Mouse (Mus musculus): ENCODE measurements at regions not wholly inside any gene's neighbourhood (a gene's known extent, or its start where the extent isn't known, plus 50 kb on each side); places are given as distances from the start of the nearest gene placed in this dataset.

GRCm38 (mm10) chr14:61818365-61818764 lies 211.1 kb downstream of the Kcnrg start:
- no peak for DNase-seq (ENCODE audit: low spot score in 2 of 2)

- no peak for DNase-seq (ENCODE audit: low spot score in 2 of 2)
Measured at GRCm38 (mm10) chr14:61819251-61819650, 212.0 kb downstream of the Kcnrg start.

GRCm38 (mm10) chr14:61834291-61834936 lies 227.2 kb downstream of the Kcnrg start:
- DNase-seq (ENCODE audit: low spot score in 2 of 2) = no peak

- DNase-seq (ENCODE audit: low spot score in 2 of 2) = no peak
Measured at GRCm38 (mm10) chr14:61835729-61836128, 228.5 kb downstream of the Kcnrg start.

GRCm38 (mm10) chr14:61836231-61836630 lies 229.0 kb downstream of the Kcnrg start:
- DNase-seq (ENCODE audit: low spot score in 2 of 2) = no peak

GRCm38 (mm10) chr14:61836965-61837364 lies 229.7 kb downstream of the Kcnrg start:
- no peak for DNase-seq (ENCODE audit: low spot score in 2 of 2)

- no peak for DNase-seq (ENCODE audit: low spot score in 2 of 2)
Measured at GRCm38 (mm10) chr14:61837851-61838250, 230.6 kb downstream of the Kcnrg start.

- DNase-seq (ENCODE audit: low spot score in 2 of 2) = no peak
Measured at GRCm38 (mm10) chr14:61842476-61842875, 235.2 kb downstream of the Kcnrg start.

- DNase-seq (ENCODE audit: low spot score in 2 of 2) = no peak
Measured at GRCm38 (mm10) chr14:61846441-61846840, 239.2 kb downstream of the Kcnrg start.

GRCm38 (mm10) chr14:61850244-61850643 lies 243.0 kb downstream of the Kcnrg start:
- no peak for DNase-seq (ENCODE audit: low spot score in 2 of 2)

- DNase-seq (ENCODE audit: low spot score in 2 of 2) = no peak
Measured at GRCm38 (mm10) chr14:61857616-61858015, 250.4 kb downstream of the Kcnrg start.

- no peak for DNase-seq (ENCODE audit: low spot score in 2 of 2)
Measured at GRCm38 (mm10) chr14:61860688-61861087, 253.4 kb downstream of the Kcnrg start.

GRCm38 (mm10) chr14:61861357-61861958 lies 254.2 kb downstream of the Kcnrg start:
- DNase-seq (ENCODE audit: low spot score in 2 of 2) = no peak

GRCm38 (mm10) chr14:61862931-61863330 lies 255.7 kb downstream of the Kcnrg start:
- no peak for DNase-seq (ENCODE audit: low spot score in 2 of 2)

GRCm38 (mm10) chr14:61863475-61863874 lies 256.2 kb downstream of the Kcnrg start:
- no peak for DNase-seq (ENCODE audit: low spot score in 2 of 2)

- DNase-seq (ENCODE audit: low spot score in 2 of 2) = no peak
Measured at GRCm38 (mm10) chr14:61866532-61867268, 259.4 kb downstream of the Kcnrg start.

GRCm38 (mm10) chr14:61874206-61874605 lies 266.9 kb downstream of the Kcnrg start:
- no peak for DNase-seq (ENCODE audit: low spot score in 2 of 2)

GRCm38 (mm10) chr14:61879416-61879815 lies 272.2 kb downstream of the Kcnrg start:
- no peak for DNase-seq (ENCODE audit: low spot score in 2 of 2)

- DNase-seq (ENCODE audit: low spot score in 2 of 2) = no peak
Measured at GRCm38 (mm10) chr14:61880514-61881259, 273.4 kb downstream of the Kcnrg start.

GRCm38 (mm10) chr14:61885241-61886015 lies 278.2 kb downstream of the Kcnrg start:
- no peak for DNase-seq (ENCODE audit: low spot score in 2 of 2)

GRCm38 (mm10) chr14:61889626-61890025 lies 282.4 kb downstream of the Kcnrg start:
- no peak for DNase-seq (ENCODE audit: low spot score in 2 of 2)

Measured in spleen, postnatal 14 days (tissue).